Mouse (Mus musculus) hindlimb bud, embryonic 11.5 days (tissue): ENCODE data around the gene Gtpbp6.
"Not testable (repeated sequence)": the region's sequence is repeated elsewhere in the genome, so short reads cannot be mapped to it uniquely, and the experiment has no call there.

ENCODE experiments used
- DNase-seq: peaks from one replicate; pipeline ENCODE4 v3.0.0-alpha.2; 2012; ENCODE audit warnings: low read depth, low spot score; ENCODE audit errors: extremely low spot score

Gene Gtpbp6

GRCm38 (mm10) chr5:110100921-110101631 lies 6.9 kb downstream of the Gtpbp6 start:
- DNase-seq = no peak

GRCm38 (mm10) chr5:110099656-110100580 lies 8.1 kb downstream of the Gtpbp6 start, which contains the start of gene Plcxd1:
TSS of gene Plcxd1 (plus strand) at chr5:110099969.
- no peak for DNase-seq

- no peak for DNase-seq
Observed at GRCm38 (mm10) chr5:110098991-110099477, 9.0 kb downstream of the Gtpbp6 start.

GRCm38 (mm10) chr5:110094847-110095213 lies 13.2 kb downstream of the Gtpbp6 start:
- DNase-seq = no peak

- DNase-seq = peak; percentile 85
Observed at GRCm38 (mm10) chr5:110094030-110094846, 13.8 kb downstream of the Gtpbp6 start, which contains the start of gene Gm35315. TSS of gene Gm35315 (minus strand) at chr5:110094420.

- no peak for DNase-seq
Observed at GRCm38 (mm10) chr5:110091546-110091945, 16.5 kb downstream of the Gtpbp6 start.

- DNase-seq = no peak
Observed at GRCm38 (mm10) chr5:110086161-110086866, 21.7 kb downstream of the Gtpbp6 start.

GRCm38 (mm10) chr5:110082961-110083360 lies 25.0 kb downstream of the Gtpbp6 start:
- no peak for DNase-seq

- DNase-seq = not testable (repeated sequence)
Observed at GRCm38 (mm10) chr5:110072413-110072812, 35.6 kb downstream of the Gtpbp6 start, which contains the start of gene Gm17655. TSS of gene Gm17655 (minus strand) at chr5:110072513.

GRCm38 (mm10) chr5:110057637-110058408 lies 50.2 kb downstream of the Gtpbp6 start:
- peak; percentile 44 for DNase-seq
